Mouse (Mus musculus): ENCODE measurements around the gene Gm14597.

GRCm38 (mm10) chrX:53645885-53646284, 37.1 kb upstream of the Gm14597 start:
- TF ChIP-seq MAX (IDR thresholded peaks at IDR 0.05) (no peak), CTCF (IDR thresholded peaks at IDR 0.05; ENCODE audit: control insufficient read depth, insufficient read depth, insufficient read length) (no peak), MYOD1 (IDR thresholded peaks at IDR 0.05; ENCODE audit: control insufficient read depth, insufficient read length, low read depth) (no peak), USF1 (IDR thresholded peaks at IDR 0.05; ENCODE audit: low read depth) (no peak), CEBPB (IDR thresholded peaks at IDR 0.05; ENCODE audit: low read depth) (no peak), FOSL1 (IDR thresholded peaks at IDR 0.05; ENCODE audit: insufficient read depth, low read length, poor library complexity, severe bottlenecking) (no peak)
